Mouse (Mus musculus) heart, embryonic 13.5 days (tissue): ENCODE results near the gene Cbx6. TPM values are rescaled to one million over a fixed set of nuclear protein-coding genes. Genes with fewer than 3 reads are reported as not detected.

Experiments used
- ATAC-seq: fragments of 200-750 bp; cut with Nextera tagmentation; 2 replicates; pipeline ENCODE4 v1.8.0; 2017; ENCODE audit warnings: moderate TSS enrichment; ENCODE audit not compliant: insufficient number of reproducible peaks, low FRiP score, low TSS enrichment; ENCODE audit errors: extremely low read depth
- H3K27ac ChIP-seq: fragments of 300-500 bp; sonication (generic); replicated peaks from 2 replicates; pipeline ENCODE4 v1.5.1; 2015; ENCODE audit warnings: moderate library complexity, mild to moderate bottlenecking, inconsistent platforms
- H3K27me3 ChIP-seq: fragments of 300-500 bp; sonication (generic); replicated peaks from 2 replicates; pipeline ENCODE4 v1.6.1; 2015; ENCODE audit warnings: mild to moderate bottlenecking, inconsistent platforms
- H3K36me3 ChIP-seq: fragments of 300-500 bp; sonication (generic); 2 replicates; pipeline ENCODE4 v1.6.1; 2015; ENCODE audit warnings: mild to moderate bottlenecking, inconsistent platforms
- H3K4me1 ChIP-seq: fragments of 300-500 bp; sonication (generic); 2 replicates; pipeline ENCODE4 v1.6.1; 2015; ENCODE audit warnings: inconsistent platforms
- H3K4me2 ChIP-seq: fragments of 300-500 bp; sonication (generic); 2 replicates; pipeline ENCODE4 v1.6.1; 2015; ENCODE audit warnings: inconsistent platforms, mild to moderate bottlenecking, moderate library complexity
- H3K4me3 ChIP-seq: fragments of 300-500 bp; sonication (generic); 2 replicates; pipeline ENCODE4 v1.5.1; 2015; ENCODE audit warnings: moderate library complexity, mild to moderate bottlenecking, inconsistent platforms
- H3K9ac ChIP-seq: fragments of 300-500 bp; sonication (generic); 2 replicates; pipeline ENCODE4 v1.6.1; 2015; ENCODE audit warnings: inconsistent platforms, mild to moderate bottlenecking, moderate library complexity
- H3K9me3 ChIP-seq: fragments of 300-500 bp; sonication (generic); 2 replicates; pipeline ENCODE4 v1.6.1; 2016; ENCODE audit warnings: inconsistent platforms
- WGBS: fragments of 180-500 bp; shearing (Covaris S2); methylation state at CpG from one replicate; pipeline ENCODE4 v1.1.7; 2015; ENCODE audit warnings: mixed read lengths; 5-methylcytosine and 5-hydroxymethylcytosine counted together
- polyA plus RNA-seq: library from polyadenylated mRNA; unstranded; fragments of >200 nt; fragmentation: Nextera tagmentation; extraction: Ambion mirVana; gene quantifications from 2 replicates; pipeline ENCODE4 v1.2.1, GENCODE M21; 2015

Cbx6 gene
- polyA plus RNA-seq, 1 experiment from 2014 or later, result 48.6 TPM

- no peak for ATAC-seq
- no peak overlapping the region for H3K4me2 ChIP-seq
- H3K27me3 ChIP-seq, result no peaks in the 10 kb centered on the region
- H3K27ac ChIP-seq, result no peak overlapping the region
- H3K4me3 ChIP-seq, result no peak overlapping the region
- no peak overlapping the region for H3K9ac ChIP-seq
- H3K4me1 ChIP-seq, result peaks cover 77% of the 10 kb centered on the region
- no peaks in the 10 kb centered on the region for H3K9me3 ChIP-seq
- 72% methylated on average over 5 of the region's 5 CpGs for WGBS
- peaks cover 59% of the 10 kb centered on the region for H3K36me3 ChIP-seq
These were observed 5.1 kb downstream of the Cbx6 start for GRCm38 (mm10) chr15:79829431-79829830.

- peak overlapping the region; percentile 25; the same call in 1 of the 2 replicates for H3K9ac ChIP-seq
- peak overlapping the region; percentile 20; the same call in 1 of the 2 replicates for H3K4me3 ChIP-seq
- H3K36me3 ChIP-seq, result peaks cover 66% of the 10 kb centered on the region
- no peak for ATAC-seq
- H3K4me1 ChIP-seq, result peaks cover 86% of the 10 kb centered on the region
- H3K9me3 ChIP-seq, result no peaks in the 10 kb centered on the region
- H3K27me3 ChIP-seq, result no peaks in the 10 kb centered on the region
- WGBS, result 40% methylated on average over 46 of the region's 46 CpGs
- H3K4me2 ChIP-seq, result peak overlapping the region; percentile 40
- H3K27ac ChIP-seq, result no peak overlapping the region
These were observed 6.0 kb downstream of the Cbx6 start for GRCm38 (mm10) chr15:79828366-79829035.

GRCm38 (mm10) chr15:79827778-79828210 is 6.7 kb downstream of the Cbx6 start:
- Histone ChIP-seq H3K27ac (no peak overlapping the region), H3K4me2 (no peak overlapping the region), H3K9ac (0 out of 2 replicates have a peak overlapping the region, but pooled peaks have one; percentile 38), H3K9me3 (no peaks in the 10 kb centered on the region), H3K27me3 (no peaks in the 10 kb centered on the region), H3K4me3 (no peak overlapping the region), H3K4me1 (peaks cover 87% of the 10 kb centered on the region), H3K36me3 (peaks cover 73% of the 10 kb centered on the region)
- WGBS, result 82% methylated on average over 11 of the region's 11 CpGs
- no peak for ATAC-seq

GRCm38 (mm10) chr15:79827061-79827777 is 7.3 kb downstream of the Cbx6 start:
- H3K36me3 ChIP-seq, result peaks cover 71% of the 10 kb centered on the region
- no peak overlapping the region for H3K4me2 ChIP-seq
- no peaks in the 10 kb centered on the region for H3K27me3 ChIP-seq
- 87% methylated on average over 14 of the region's 14 CpGs for WGBS
- H3K27ac ChIP-seq, result no peak overlapping the region
- peak overlapping the region; percentile 38; the same call in 1 of the 2 replicates for H3K9ac ChIP-seq
- no peak overlapping the region for H3K4me3 ChIP-seq
- ATAC-seq, result no peak
- H3K4me1 ChIP-seq, result peaks cover 87% of the 10 kb centered on the region
- no peaks in the 10 kb centered on the region for H3K9me3 ChIP-seq

- no peaks in the 10 kb centered on the region for H3K27me3 ChIP-seq
- WGBS, result 77% methylated on average over 9 of the region's 9 CpGs
- H3K4me1 ChIP-seq, result peaks cover 84% of the 10 kb centered on the region
- ATAC-seq, result no peak
- H3K9ac ChIP-seq, result 0 out of 2 replicates have a peak overlapping the region, but pooled peaks have one; percentile 0
- H3K27ac ChIP-seq, result no peak overlapping the region
- H3K36me3 ChIP-seq, result peaks cover 66% of the 10 kb centered on the region
- H3K4me2 ChIP-seq, result no peak overlapping the region
- no peak overlapping the region for H3K4me3 ChIP-seq
- H3K9me3 ChIP-seq, result no peaks in the 10 kb centered on the region
These were observed 8.1 kb downstream of the Cbx6 start for GRCm38 (mm10) chr15:79826221-79826935.

GRCm38 (mm10) chr15:79825146-79825825 is 9.2 kb downstream of the Cbx6 start:
- 54% methylated on average over 14 of the region's 14 CpGs for WGBS
- no peak overlapping the region for H3K4me2 ChIP-seq
- ATAC-seq, result no peak
- no peaks in the 10 kb centered on the region for H3K27me3 ChIP-seq
- H3K4me1 ChIP-seq, result peaks cover 79% of the 10 kb centered on the region
- no peak overlapping the region for H3K27ac ChIP-seq
- H3K36me3 ChIP-seq, result peaks cover 58% of the 10 kb centered on the region
- H3K4me3 ChIP-seq, result no peak overlapping the region
- no peaks in the 10 kb centered on the region for H3K9me3 ChIP-seq
- peak overlapping the region; percentile 5; the same call in 1 of the 2 replicates for H3K9ac ChIP-seq

- no peak overlapping the region for H3K9ac ChIP-seq
- no peak overlapping the region for H3K27ac ChIP-seq
- peaks cover 4% of the 10 kb centered on the region; the same call in 1 of the 2 replicates for H3K9me3 ChIP-seq
- no peak overlapping the region for H3K4me3 ChIP-seq
- no peak for ATAC-seq
- H3K36me3 ChIP-seq, result peaks cover 54% of the 10 kb centered on the region
- H3K4me2 ChIP-seq, result no peak overlapping the region
- no peaks in the 10 kb centered on the region for H3K27me3 ChIP-seq
- peaks cover 63% of the 10 kb centered on the region for H3K4me1 ChIP-seq
- WGBS, result 52% methylated on average over 19 of the region's 19 CpGs
These were observed 10.8 kb downstream of the Cbx6 start for GRCm38 (mm10) chr15:79823588-79824280.

- no peak for ATAC-seq
- H3K9ac ChIP-seq, result 0 out of 2 replicates have a peak overlapping the region, but pooled peaks have one; percentile 28
- WGBS, result 50% methylated on average over 13 of the region's 13 CpGs
These were observed 12.0 kb downstream of the Cbx6 start for GRCm38 (mm10) chr15:79822265-79823199.

GRCm38 (mm10) chr15:79818325-79818724 is 16.2 kb downstream of the Cbx6 start:
- H3K36me3 ChIP-seq, result peaks cover 7% of the 10 kb centered on the region
- no peak overlapping the region for H3K4me2 ChIP-seq
- WGBS, result 80% methylated on average over 4 of the region's 4 CpGs
- peaks cover 8% of the 10 kb centered on the region; the same call in 1 of the 2 replicates for H3K9me3 ChIP-seq
- no peak for ATAC-seq
- H3K27me3 ChIP-seq, result peaks cover 3% of the 10 kb centered on the region; the same call in 1 of the 2 replicates
- no peak overlapping the region for H3K4me3 ChIP-seq
- H3K4me1 ChIP-seq, result peaks cover 14% of the 10 kb centered on the region
- no peak overlapping the region for H3K27ac ChIP-seq
- H3K9ac ChIP-seq, result no peak overlapping the region

More at GRCm38 (mm10) chr15:79822265-79823199, 12.0 kb downstream of the Cbx6 start:
- 0 out of 2 replicates have a peak overlapping the region, but pooled peaks have one; percentile 15 for H3K27ac ChIP-seq
- peaks cover 42% of the 10 kb centered on the region for H3K36me3 ChIP-seq
- H3K9me3 ChIP-seq, result peaks cover 8% of the 10 kb centered on the region; the same call in 1 of the 2 replicates
- H3K4me1 ChIP-seq, result peaks cover 51% of the 10 kb centered on the region
- H3K27me3 ChIP-seq, result no peaks in the 10 kb centered on the region
- H3K4me3 ChIP-seq, result no peak overlapping the region
- no peak overlapping the region for H3K4me2 ChIP-seq
